Mouse (Mus musculus): ENCODE data around the gene Nfatc4. TPM values are rescaled to one million over a fixed set of nuclear protein-coding genes. Genes with fewer than 3 reads are reported as not detected.

Gene Nfatc4
- total and polyA plus RNA-seq, 3 experiments: not detected

- H3K9me3 ChIP-seq (replicated peaks; ENCODE audit: low read length): no peaks in the 10 kb centered on the region
- no peak for TF ChIP-seq ETS1 (conservative IDR thresholded peaks at IDR 0.05; ENCODE audit: low read depth, low read length)
- TF ChIP-seq NELFE (IDR thresholded peaks at IDR 0.05; ENCODE audit: low read depth, low read length): no peak
- no peak for TF ChIP-seq KAT2A (IDR thresholded peaks at IDR 0.05; ENCODE audit: insufficient replicate concordance, low read length)
- TF ChIP-seq MAFK (IDR thresholded peaks at IDR 0.05; ENCODE audit: insufficient replicate concordance, low read length): no peak
- TF ChIP-seq MAZ (IDR thresholded peaks at IDR 0.05; ENCODE audit: low read depth, low read length): no peak
- no peak for TF ChIP-seq MEF2A (IDR thresholded peaks at IDR 0.05; ENCODE audit: borderline replicate concordance, low read depth, low read length)
- no peak for TF ChIP-seq TCF12 (IDR thresholded peaks at IDR 0.05; ENCODE audit: low read depth, low read length)
- no peak for TF ChIP-seq E2F4 (IDR thresholded peaks at IDR 0.05; ENCODE audit: insufficient replicate concordance, low read depth, low read length)
- TF ChIP-seq MAX (IDR thresholded peaks at IDR 0.05; ENCODE audit: low read length): no peak
- TF ChIP-seq ZKSCAN1 (IDR thresholded peaks at IDR 0.05; ENCODE audit: borderline replicate concordance, low read depth, low read length): no peak
- TF ChIP-seq ELF1 (IDR thresholded peaks at IDR 0.05; ENCODE audit: low read depth, low read length): no peak
- no peak for TF ChIP-seq SMC3 (IDR thresholded peaks at IDR 0.05; ENCODE audit: low read depth, low read length)
- TF ChIP-seq JUND (conservative IDR thresholded peaks at IDR 0.05; ENCODE audit: low read depth, low read length): no peak
- TF ChIP-seq HCFC1 (IDR thresholded peaks at IDR 0.05; ENCODE audit: low read depth, low read length): no peak
- no peak for TF ChIP-seq MYC (IDR thresholded peaks at IDR 0.05; ENCODE audit: low read depth, low read length)
- DNase-seq (ENCODE audit: extremely low read depth): no peak
- peaks cover 0 to 8% of the 10 kb centered on the region in 2 experiments; a peak in 1 of 4 replicates for H3K4me1 ChIP-seq (ENCODE audit: control insufficient read depth in 1 of 2, insufficient read depth in 2 of 2)
- dilution Hi-C loops (cut with MboI; ENCODE audit: extremely low pct_ligation_motif_present, extremely low pct_unique_long_range_greater_than_20kb, low sequenced_read_pairs) (no loop called here), in situ Hi-C loops (cut with MboI; ENCODE audit: low pct_ligation_motif_present, low pct_unique_long_range_greater_than_20kb, low sequenced_read_pairs) (no loop called here)
- no peak overlapping the region for H3K27ac ChIP-seq (ENCODE audit: insufficient read depth, low read depth)
- peaks cover 59% of the 10 kb centered on the region for H3K27me3 ChIP-seq (replicated peaks)
- no peaks in the 10 kb centered on the region for H3K36me3 ChIP-seq (replicated peaks in 1 of 2; ENCODE audit: control insufficient read depth in 1 of 2, insufficient read depth in 1 of 2, low read length in 1 of 2)
- H3K9ac ChIP-seq (ENCODE audit: insufficient read depth, low read depth): no peak overlapping the region
- H3K4me2 ChIP-seq (ENCODE audit: insufficient read depth, low read depth, poor library complexity, severe bottlenecking): no peak overlapping the region
- no peaks in the 10 kb centered on the region for H3K79me2 ChIP-seq (replicated peaks; ENCODE audit: control insufficient read depth, extremely low read depth, insufficient read depth, poor library complexity, severe bottlenecking)
- H3K4me3 ChIP-seq (replicated peaks in 1 of 3; ENCODE audit: low read depth in 2 of 3, low read length in 2 of 3, poor library complexity in 1 of 3): no peak overlapping the region
These were observed 45.8 kb upstream of the Nfatc4 start for GRCm38 (mm10) chr14:55777176-55777575.

- H3K9me3 ChIP-seq (replicated peaks; ENCODE audit: low read length): no peaks in the 10 kb centered on the region
- H3K79me2 ChIP-seq (replicated peaks; ENCODE audit: control insufficient read depth, extremely low read depth, insufficient read depth, poor library complexity, severe bottlenecking): no peaks in the 10 kb centered on the region
- H3K4me2 ChIP-seq (ENCODE audit: insufficient read depth, low read depth, poor library complexity, severe bottlenecking): no peak overlapping the region
- no peak overlapping the region for H3K27ac ChIP-seq (ENCODE audit: insufficient read depth, low read depth)
- no peaks in the 10 kb centered on the region for H3K36me3 ChIP-seq (replicated peaks in 1 of 2; ENCODE audit: control insufficient read depth in 1 of 2, insufficient read depth in 1 of 2, low read length in 1 of 2)
- peaks cover 58% of the 10 kb centered on the region for H3K27me3 ChIP-seq (replicated peaks)
- DNase-seq (ENCODE audit: extremely low read depth): no peak
- no peak overlapping the region for H3K4me3 ChIP-seq (replicated peaks in 1 of 3; ENCODE audit: low read depth in 2 of 3, low read length in 2 of 3, poor library complexity in 1 of 3)
- in situ Hi-C loops (cut with MboI; ENCODE audit: low pct_ligation_motif_present, low pct_unique_long_range_greater_than_20kb, low sequenced_read_pairs) (no loop called here), dilution Hi-C loops (cut with MboI; ENCODE audit: extremely low pct_ligation_motif_present, extremely low pct_unique_long_range_greater_than_20kb, low sequenced_read_pairs) (no loop called here)
- H3K4me1 ChIP-seq (ENCODE audit: control insufficient read depth in 1 of 2, insufficient read depth in 2 of 2): peaks cover 0 to 8% of the 10 kb centered on the region in 2 experiments; a peak in 1 of 4 replicates
- H3K9ac ChIP-seq (ENCODE audit: insufficient read depth, low read depth): no peak overlapping the region
- TF ChIP-seq JUND (conservative IDR thresholded peaks at IDR 0.05; ENCODE audit: low read depth, low read length) (no peak), JUN (IDR thresholded peaks at IDR 0.05; ENCODE audit: insufficient read depth, low read depth, low read length) (no peak), CTCF (conservative IDR thresholded peaks at IDR 0.05 in 1 of 2, IDR thresholded peaks at IDR 0.05 in 1 of 2; ENCODE audit: low read depth in 2 of 2, low read length in 2 of 2) (no peak), MYC (IDR thresholded peaks at IDR 0.05; ENCODE audit: low read depth, low read length) (no peak), MXI1 (IDR thresholded peaks at IDR 0.05; ENCODE audit: low read depth, low read length) (no peak), ZKSCAN1 (IDR thresholded peaks at IDR 0.05; ENCODE audit: borderline replicate concordance, low read depth, low read length) (no peak), HCFC1 (IDR thresholded peaks at IDR 0.05; ENCODE audit: low read depth, low read length) (no peak), KAT2A (IDR thresholded peaks at IDR 0.05; ENCODE audit: insufficient replicate concordance, low read length) (no peak), ZNF384 (IDR thresholded peaks at IDR 0.05; ENCODE audit: low read depth, low read length) (no peak), UBTF (IDR thresholded peaks at IDR 0.05; ENCODE audit: low read depth, low read length) (no peak), MEF2A (IDR thresholded peaks at IDR 0.05; ENCODE audit: borderline replicate concordance, low read depth, low read length) (no peak), USF2 (conservative IDR thresholded peaks at IDR 0.05; ENCODE audit: low read depth, low read length) (no peak), ZC3H11A (IDR thresholded peaks at IDR 0.05; ENCODE audit: low read depth, low read length) (no peak), ZMIZ1 (IDR thresholded peaks at IDR 0.05; ENCODE audit: low read depth, low read length) (no peak), POLR2A (IDR thresholded peaks at IDR 0.05; ENCODE audit: low read depth, low read length) (no peak), SIN3A (IDR thresholded peaks at IDR 0.05; ENCODE audit: low read length) (no peak), RAD21 (IDR thresholded peaks at IDR 0.05; ENCODE audit: low read depth, low read length) (no peak), CHD1 (IDR thresholded peaks at IDR 0.05; ENCODE audit: low read depth, low read length) (no peak), CHD2 (IDR thresholded peaks at IDR 0.05; ENCODE audit: low read length) (no peak)
These were observed 45.1 kb upstream of the Nfatc4 start for GRCm38 (mm10) chr14:55777806-55778205.

Data from CH12.LX (cell line).